Mouse (Mus musculus): Measurements from ENCODE around the gene Pmp22.

DNA sequence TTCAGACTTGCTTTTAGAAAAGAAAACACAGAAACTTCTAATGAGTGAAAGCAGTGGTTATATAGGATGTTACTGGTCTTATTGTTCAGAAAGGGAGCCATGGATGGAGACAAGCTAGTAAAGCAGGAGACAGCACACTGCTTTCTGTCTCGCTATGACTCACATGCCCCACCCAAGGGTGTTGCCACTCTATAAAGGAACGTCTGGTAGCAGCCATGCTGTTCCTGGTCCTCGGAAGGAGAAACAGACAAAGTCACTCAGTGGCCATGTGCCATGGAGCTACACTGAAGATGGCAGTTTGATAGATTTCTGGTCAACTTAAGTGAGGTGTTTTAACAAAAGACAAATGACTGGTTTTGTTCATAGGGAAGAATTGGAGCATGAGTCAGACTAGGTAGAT lies 29.4 kb upstream of the Pmp22 start:
- no peak for TF ChIP-seq CTCF (IDR thresholded peaks at IDR 0.05; ENCODE audit: low read depth)
- no peak for TF ChIP-seq EP300 (IDR thresholded peaks at IDR 0.05; ENCODE audit: low read depth)

Measured in liver, embryonic 14.5 days (tissue).